Mouse (Mus musculus): ENCODE measurements around the gene Sox13. TPM values are rescaled to one million over a fixed set of nuclear protein-coding genes. Genes with fewer than 3 reads are reported as not detected.
"Not testable (repeated sequence)": the region's sequence is repeated elsewhere in the genome, so short reads cannot be mapped to it uniquely, and the experiment has no call there.

The Sox13 gene
- polyA plus RNA-seq, 1 experiment from 2014 or later: 14.8 TPM

- DNase-seq (ENCODE audit: low spot score) (no peak), ATAC-seq (no peak)
- no peak overlapping the region for H3K27ac ChIP-seq (ENCODE audit: low read length)
- no peak for TF ChIP-seq CTCF (IDR thresholded peaks at IDR 0.05)
- TF ChIP-seq EP300 (IDR thresholded peaks at IDR 0.05): no peak
- 85% methylated on average over 2 of the region's 2 CpGs for WGBS
- H3K4me2 ChIP-seq (replicated peaks; ENCODE audit: low read depth, low read length): no peak overlapping the region
- no peaks in the 10 kb centered on the region for H3K27me3 ChIP-seq (replicated peaks; ENCODE audit: insufficient read depth, low read length)
- no peaks in the 10 kb centered on the region for H3K4me1 ChIP-seq (ENCODE audit: insufficient read depth, low read depth, low read length)
- no peaks in the 10 kb centered on the region for H3K36me3 ChIP-seq (ENCODE audit: insufficient read depth, low read length)
- no peak overlapping the region for H3K4me3 ChIP-seq (ENCODE audit: low read depth, low read length)
- no peak overlapping the region for H3K9ac ChIP-seq (replicated peaks; ENCODE audit: low read depth)
- H3K9me3 ChIP-seq (ENCODE audit: low read length): no peaks in the 10 kb centered on the region
Observed at GRCm38 (mm10) chr1:133344357-133344756, 79.8 kb downstream of the Sox13 start.

- H3K27ac ChIP-seq (ENCODE audit: low read length); H3K4me1 ChIP-seq (ENCODE audit: insufficient read depth, low read depth, low read length); H3K9me3 ChIP-seq (ENCODE audit: low read length); ATAC-seq; H3K9ac ChIP-seq (replicated peaks; ENCODE audit: low read depth); H3K36me3 ChIP-seq (ENCODE audit: insufficient read depth, low read length); DNase-seq (ENCODE audit: low spot score); H3K27me3 ChIP-seq (replicated peaks; ENCODE audit: insufficient read depth, low read length); H3K4me2 ChIP-seq (replicated peaks; ENCODE audit: low read depth, low read length); H3K4me3 ChIP-seq (ENCODE audit: low read depth, low read length): not testable (repeated sequence)
- WGBS: 50% methylated on average over 1 of the region's 1 CpGs
Observed at GRCm38 (mm10) chr1:133340403-133340802, 83.8 kb downstream of the Sox13 start.

GRCm38 (mm10) chr1:133333937-133334336 lies 90.2 kb downstream of the Sox13 start:
- DNase-seq (ENCODE audit: low spot score) (no peak), ATAC-seq (no peak)
- Histone ChIP-seq H3K4me2 (replicated peaks; ENCODE audit: low read depth, low read length) (no peak overlapping the region), H3K4me1 (ENCODE audit: insufficient read depth, low read depth, low read length) (peaks cover 9% of the 10 kb centered on the region; the same call in 1 of the 2 replicates), H3K4me3 (ENCODE audit: low read depth, low read length) (no peak overlapping the region), H3K27ac (ENCODE audit: low read length) (no peak overlapping the region), H3K9me3 (ENCODE audit: low read length) (no peaks in the 10 kb centered on the region), H3K27me3 (replicated peaks; ENCODE audit: insufficient read depth, low read length) (no peaks in the 10 kb centered on the region), H3K36me3 (ENCODE audit: insufficient read depth, low read length) (no peaks in the 10 kb centered on the region), H3K9ac (replicated peaks; ENCODE audit: low read depth) (no peak overlapping the region)
- TF ChIP-seq EP300 (IDR thresholded peaks at IDR 0.05) (no peak), CTCF (IDR thresholded peaks at IDR 0.05) (no peak)
- WGBS: 73% methylated on average over 6 of the region's 6 CpGs

- H3K27me3 ChIP-seq (replicated peaks; ENCODE audit: insufficient read depth, low read length): no peaks in the 10 kb centered on the region
- no peaks in the 10 kb centered on the region for H3K36me3 ChIP-seq (ENCODE audit: insufficient read depth, low read length)
- H3K9me3 ChIP-seq (ENCODE audit: low read length): no peaks in the 10 kb centered on the region
- no peak overlapping the region for H3K4me2 ChIP-seq (replicated peaks; ENCODE audit: low read depth, low read length)
- H3K4me1 ChIP-seq (ENCODE audit: insufficient read depth, low read depth, low read length): peaks cover 17% of the 10 kb centered on the region; the same call in 1 of the 2 replicates
- TF ChIP-seq EP300 (IDR thresholded peaks at IDR 0.05) (no peak), CTCF (IDR thresholded peaks at IDR 0.05) (no peak)
- H3K27ac ChIP-seq (ENCODE audit: low read length): no peak overlapping the region
- ATAC-seq (no peak), DNase-seq (ENCODE audit: low spot score) (no peak)
- no peak overlapping the region for H3K9ac ChIP-seq (replicated peaks; ENCODE audit: low read depth)
- no peak overlapping the region for H3K4me3 ChIP-seq (ENCODE audit: low read depth, low read length)
- 85% methylated on average over 11 of the region's 11 CpGs for WGBS
Observed at GRCm38 (mm10) chr1:133332656-133333430, 91.3 kb downstream of the Sox13 start.

Other genes starting within 250 kb of the Sox13 start
- gene Golt1a, start 114.6 kb downstream of the Sox13 start, polyA plus RNA-seq (2015; fragmentation: Nextera tagmentation; extraction: Ambion mirVana): 0.26 and 1.2 TPM in 2 replicates
- gene Kiss1, start 102.5 kb downstream of the Sox13 start, polyA plus RNA-seq (2015; fragmentation: Nextera tagmentation; extraction: Ambion mirVana): 15.2 and 19.2 TPM in 2 replicates
- gene Ren1, start 73.9 kb downstream of the Sox13 start, polyA plus RNA-seq (2015; fragmentation: Nextera tagmentation; extraction: Ambion mirVana): 0.61 and 1.3 TPM in 2 replicates
- gene Etnk2, start 60.8 kb downstream of the Sox13 start, polyA plus RNA-seq (2015; fragmentation: Nextera tagmentation; extraction: Ambion mirVana): 0.77 and 0.81 TPM in 2 replicates
- 289 and 306 TPM in 2 replicates for gene Snrpe, start 185.9 kb upstream of the Sox13 start, polyA plus RNA-seq (2015; fragmentation: Nextera tagmentation; extraction: Ambion mirVana)
- gene Zbed6, start 236.5 kb upstream of the Sox13 start, polyA plus RNA-seq (2015; fragmentation: Nextera tagmentation; extraction: Ambion mirVana): not detected in 2 replicates
- 3.8 and 4.0 TPM in 2 replicates for gene Gm38394, start 236.9 kb upstream of the Sox13 start, polyA plus RNA-seq (2015; fragmentation: Nextera tagmentation; extraction: Ambion mirVana)